Mouse (Mus musculus): ENCODE measurements around the gene Pno1.
"Not testable (repeated sequence)": the region's sequence is repeated elsewhere in the genome, so short reads cannot be mapped to it uniquely, and the experiment has no call there.

Pno1 gene

DNA sequence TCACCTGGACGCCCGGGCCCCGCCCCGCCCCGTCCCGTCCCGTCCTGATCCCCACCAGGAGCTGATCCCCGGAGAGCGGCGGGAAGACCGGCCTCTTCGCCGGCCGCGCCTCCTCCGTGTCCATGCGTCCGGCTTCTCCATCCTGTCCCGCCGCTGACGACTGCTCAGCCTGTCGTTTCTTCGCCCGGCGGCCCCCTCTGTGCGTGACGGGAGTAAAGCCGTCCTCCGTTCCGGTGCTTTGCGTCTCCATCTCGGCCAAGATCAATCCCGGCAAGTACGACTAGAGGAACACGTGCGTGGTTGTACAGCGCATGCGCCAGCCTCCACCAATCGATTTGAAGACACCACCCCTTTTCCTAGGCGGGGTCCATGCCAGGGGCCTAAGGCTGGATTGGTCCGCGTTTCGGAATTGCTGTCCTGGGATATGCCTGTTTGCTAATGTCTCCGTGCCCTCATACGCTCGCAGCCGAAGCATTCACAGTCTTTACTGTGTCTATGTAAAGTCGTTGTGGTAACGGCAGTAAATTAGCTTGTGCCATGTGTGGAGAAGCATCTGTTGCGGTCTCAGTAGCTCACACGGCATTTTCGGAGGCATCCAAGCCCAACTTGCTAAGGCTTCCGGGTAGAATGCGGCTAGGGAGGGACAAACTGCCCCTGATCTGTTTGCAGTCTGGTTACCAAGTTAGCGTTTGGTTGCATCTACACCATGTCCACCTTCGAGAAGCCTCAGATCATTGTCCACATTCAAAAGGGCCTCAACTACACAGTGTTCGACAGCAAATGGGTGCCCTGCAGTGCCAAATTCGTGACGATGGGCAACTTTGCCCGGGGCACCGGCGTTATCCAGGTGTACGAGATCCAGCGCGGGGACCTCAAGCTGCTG is at the start of gene Pno1:
Pno1 (minus strand) TSS at position 311 of the 883 bp plus-strand sequence.
- DNase-seq (ENCODE audit: low spot score) = peak; percentile 98

DNA sequence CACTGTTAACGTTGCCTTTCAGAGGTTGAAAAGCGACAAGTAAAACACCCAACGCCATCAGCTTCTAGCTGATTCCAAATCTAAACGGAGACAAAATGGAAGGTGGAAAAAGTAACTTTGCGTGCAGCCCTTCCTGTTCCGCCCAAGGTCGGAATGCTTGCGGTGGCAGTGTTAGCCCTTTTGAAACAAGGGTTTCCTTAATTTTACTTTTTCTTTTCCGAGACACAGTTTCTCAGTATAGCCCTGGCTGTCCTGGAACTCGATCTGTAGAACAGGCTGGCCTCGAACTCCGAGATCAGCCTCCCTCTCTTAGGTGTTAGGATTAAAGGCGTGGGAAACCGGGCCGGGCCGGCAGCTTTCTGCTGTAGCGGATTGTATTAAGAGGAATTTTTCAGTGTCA is 46.5 kb upstream of the Pno1 start:
- DNase-seq (ENCODE audit: low spot score) = peak; percentile 56

DNA sequence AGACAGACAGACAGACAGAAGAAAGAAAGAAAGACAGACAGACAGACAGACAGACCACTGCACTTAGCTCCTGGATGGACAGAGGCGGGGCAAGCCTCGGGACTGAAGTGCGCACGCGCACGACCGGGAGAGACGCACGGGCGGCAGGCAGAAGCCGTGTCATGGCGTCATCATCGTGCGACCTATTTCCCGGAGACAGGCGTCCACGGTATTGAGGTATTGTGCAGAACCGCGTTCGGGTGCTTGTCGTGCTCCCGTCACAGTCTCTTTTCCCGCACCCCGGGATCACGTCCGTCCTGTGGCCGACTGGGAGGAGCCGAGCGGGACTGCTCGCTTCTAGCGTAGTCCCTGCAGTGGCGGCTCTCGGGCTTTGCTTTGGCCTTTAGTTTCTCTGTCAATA is 46.1 kb upstream of the Pno1 start, which contains the start of gene C1d:
C1d (plus strand) TSS at position 137 of the 400 bp plus-strand sequence.
- DNase-seq (ENCODE audit: low spot score) = peak; percentile 96

DNA sequence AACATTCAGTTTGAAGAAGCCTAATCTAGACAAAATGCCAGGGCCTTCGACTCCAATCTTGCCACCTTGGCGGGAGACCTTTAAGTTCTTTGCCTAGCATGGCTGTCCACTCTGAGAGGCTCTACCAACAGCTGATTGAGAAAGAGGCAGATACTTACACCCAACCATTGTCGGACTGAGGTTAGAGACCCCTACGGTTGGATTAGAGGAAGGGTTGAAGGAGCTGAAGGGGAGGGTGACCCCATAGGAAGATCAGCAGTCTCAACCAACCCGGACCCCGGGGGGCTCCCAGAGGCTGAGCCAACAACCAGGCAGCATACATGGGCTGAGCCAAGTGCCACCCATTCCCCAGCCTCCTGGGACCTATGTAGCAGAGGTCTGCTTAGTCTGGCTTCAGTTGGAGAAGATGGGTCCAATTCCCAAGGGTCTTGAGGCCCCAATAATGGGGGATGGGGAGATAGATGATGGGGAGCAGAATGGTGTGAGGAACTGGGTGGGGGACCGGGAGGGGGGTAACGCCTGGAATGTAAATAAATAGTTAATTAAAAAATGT is 45.5 kb upstream of the Pno1 start:
- no peak for DNase-seq (ENCODE audit: low spot score)

DNA sequence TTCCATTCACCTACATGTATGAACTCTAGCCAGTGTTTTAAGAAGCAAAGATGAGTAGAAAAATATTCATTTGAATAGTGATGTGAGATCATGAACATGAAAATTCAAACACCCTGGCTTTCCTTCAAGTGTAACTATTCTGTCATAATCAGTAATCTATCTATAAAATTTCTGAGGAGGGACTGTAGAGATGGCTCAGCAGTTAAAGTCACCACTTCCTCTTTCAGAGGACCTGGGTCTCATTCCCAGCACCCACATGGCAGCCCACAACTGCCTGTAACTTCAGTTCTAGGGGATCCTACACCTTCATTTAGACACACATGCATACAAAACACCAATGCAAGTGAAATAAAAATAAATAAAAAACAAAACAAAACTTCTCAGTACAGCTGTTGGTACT is 37.3 kb upstream of the Pno1 start:
- DNase-seq (ENCODE audit: low spot score) = no peak

DNA sequence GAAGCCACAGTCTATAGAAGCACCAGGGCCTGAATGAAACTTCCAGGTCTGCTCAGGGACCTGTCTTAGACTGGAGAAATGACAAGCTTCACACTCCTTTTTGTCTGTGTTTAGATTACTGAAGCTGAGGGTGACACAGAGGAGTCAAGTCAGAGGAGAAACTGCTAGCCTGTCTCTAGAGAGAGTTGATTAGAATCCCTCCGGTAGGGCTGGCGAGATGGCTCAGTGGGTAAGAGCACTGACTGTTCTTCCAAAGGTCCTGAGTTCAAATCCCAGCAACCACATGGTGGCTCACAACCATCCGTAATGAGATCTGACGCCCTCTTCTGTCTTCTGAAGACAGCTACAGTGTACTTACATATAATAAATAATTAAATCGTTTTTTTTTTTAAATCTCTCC is 27.2 kb upstream of the Pno1 start:
- not testable (repeated sequence) for DNase-seq (ENCODE audit: low spot score)

DNA sequence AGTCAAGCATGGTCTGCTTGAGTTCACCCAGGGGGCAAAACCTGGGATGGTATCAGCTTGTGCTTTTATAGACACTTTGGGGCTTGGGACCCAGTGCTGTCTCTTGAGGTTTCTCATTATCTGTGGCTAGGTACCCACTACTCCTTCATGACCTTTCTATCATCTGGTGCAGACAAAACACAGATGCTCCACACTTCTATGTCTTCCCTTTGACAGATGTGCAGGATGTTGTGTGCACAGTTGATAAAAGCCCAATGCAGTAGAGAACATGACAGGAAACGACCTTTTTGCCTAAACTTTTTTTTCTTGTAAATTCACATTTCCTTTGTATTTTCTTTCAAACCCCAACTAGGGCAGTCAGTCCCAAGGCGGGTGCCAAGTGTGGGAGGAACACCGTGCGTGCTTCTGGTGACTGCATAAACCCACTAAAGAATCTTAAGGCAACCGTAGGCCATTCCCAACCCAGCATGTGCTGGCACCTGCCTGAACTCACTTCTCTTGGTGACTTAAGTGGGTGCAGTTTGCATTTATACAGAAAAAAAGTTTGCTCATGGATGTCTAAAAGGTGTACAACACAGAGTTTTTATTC is 25.2 kb upstream of the Pno1 start:
- DNase-seq (ENCODE audit: low spot score) = no peak

DNA sequence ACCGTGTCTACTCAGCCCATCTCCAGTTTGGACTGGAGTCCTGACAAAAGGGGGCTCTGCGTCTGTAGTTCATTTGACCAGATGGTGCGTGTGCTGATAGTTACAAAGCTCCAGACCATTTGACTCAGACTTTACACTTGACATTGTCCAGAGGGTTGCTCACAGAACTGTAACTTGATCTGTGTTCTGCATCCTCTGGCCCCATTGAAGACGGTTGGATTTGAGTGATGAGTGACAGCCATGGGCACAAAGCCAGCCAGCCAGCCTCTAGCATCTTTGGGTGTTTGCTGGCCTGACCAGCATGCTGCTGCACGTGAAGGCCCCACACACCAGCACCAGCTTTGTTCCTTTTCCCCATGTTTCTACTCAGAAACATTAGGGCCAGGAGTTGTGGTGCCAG is 21.4 kb upstream of the Pno1 start:
- DNase-seq (ENCODE audit: low spot score) = no peak

DNA sequence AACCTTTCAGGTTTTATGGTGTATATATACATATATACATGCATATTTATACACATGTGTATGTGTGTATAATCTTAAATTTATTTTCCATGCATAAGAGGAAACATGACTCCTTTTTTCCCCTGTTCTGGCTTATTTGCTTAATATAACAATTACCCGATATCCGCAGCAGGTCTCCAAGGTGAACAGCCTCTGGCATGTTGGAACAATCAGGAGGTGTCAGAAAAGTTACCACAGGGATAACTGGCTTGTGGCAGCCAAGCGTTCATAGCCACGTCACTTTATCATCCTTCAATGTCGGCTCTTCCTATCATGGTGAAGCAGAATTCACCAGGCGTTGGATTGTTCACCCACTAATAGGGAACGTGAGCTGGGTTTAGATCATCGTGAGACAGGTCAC is 9.8 kb upstream of the Pno1 start:
- DNase-seq (ENCODE audit: low spot score) = no peak

DNA sequence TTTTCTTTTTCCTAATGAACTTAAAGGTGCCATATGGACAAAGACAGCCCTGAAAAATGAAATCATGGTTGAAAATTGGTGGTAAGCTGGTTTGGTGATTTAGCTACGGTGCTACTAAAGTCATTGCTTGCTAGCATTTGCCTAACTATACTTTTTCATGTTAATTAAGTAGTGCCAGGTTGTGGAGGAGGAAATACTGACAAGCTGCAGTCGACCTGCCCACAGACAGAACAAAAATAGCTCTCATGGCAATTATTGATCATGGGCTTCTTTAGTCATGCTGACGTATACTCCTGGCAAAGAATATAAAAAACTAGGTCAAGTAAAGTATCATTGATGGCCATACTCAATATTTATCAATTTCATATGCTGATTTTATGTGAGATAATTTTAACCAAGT is 4.1 kb upstream of the Pno1 start:
- DNase-seq (ENCODE audit: low spot score) = no peak

DNA sequence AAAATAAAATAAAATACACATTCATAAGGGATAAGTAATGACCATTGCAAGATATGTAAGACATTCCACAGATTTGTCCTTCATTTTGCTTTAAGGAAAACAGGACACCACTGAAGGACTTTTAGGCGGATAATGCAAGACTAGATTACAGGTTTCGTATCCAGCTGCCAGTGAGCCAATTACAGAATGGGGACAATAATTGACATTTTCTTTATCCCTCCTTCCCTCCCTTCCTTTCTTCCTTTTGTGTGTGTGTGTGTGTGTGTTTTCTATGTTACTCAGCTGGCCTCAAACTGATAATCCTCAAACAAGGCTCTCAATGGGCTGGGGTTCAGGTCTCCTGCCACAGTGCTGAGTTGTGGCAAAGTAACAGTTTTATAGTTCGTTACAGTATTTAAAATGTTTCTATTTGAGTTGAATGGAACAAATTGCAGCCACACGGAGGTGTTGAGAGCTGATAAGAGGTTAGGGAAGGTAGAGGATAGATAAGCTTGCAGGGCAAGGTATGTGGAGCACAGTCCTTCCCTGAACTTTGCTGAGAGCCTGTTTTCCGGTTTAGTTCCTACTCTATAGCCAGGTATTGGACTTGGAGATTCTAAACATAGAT is 1.6 kb upstream of the Pno1 start:
- no peak for DNase-seq (ENCODE audit: low spot score)

DNA sequence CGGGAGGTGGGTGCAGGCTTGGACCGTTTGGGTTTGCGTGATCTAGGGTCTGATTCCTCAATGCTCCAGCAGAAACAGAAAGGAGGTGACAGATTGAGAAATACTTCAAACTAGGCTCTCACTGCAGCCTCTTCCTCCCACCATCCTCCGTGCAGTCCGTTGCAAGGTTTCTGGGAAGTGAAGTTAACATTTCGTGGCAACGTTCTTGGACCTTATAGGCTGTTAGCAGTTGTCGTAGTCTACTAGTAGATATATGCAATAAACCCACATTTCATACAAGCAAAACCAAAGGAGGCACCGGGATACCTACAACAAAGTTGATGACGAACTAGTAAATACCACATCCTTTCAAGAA is 750 bp upstream of the Pno1 start:
- DNase-seq (ENCODE audit: low spot score) = no peak

DNA sequence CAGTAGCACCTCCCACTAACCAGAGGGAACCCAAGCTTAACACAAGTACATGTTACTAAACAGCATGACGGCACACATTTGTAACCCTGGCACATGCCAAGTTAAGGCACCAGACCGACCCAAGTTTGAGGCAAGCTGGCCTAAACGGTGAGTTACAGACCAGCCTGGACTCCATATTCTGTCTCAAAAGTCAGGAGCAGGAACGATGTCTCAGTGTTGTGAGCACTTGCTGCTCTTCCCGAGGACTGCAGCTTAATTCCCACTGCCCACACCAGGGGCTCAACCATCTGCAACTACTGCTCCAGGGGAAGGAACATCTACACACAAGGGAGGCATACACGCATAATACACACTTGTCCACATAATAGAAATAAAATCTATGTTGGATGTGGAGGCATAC is 8.9 kb downstream of the Pno1 start:
- DNase-seq (ENCODE audit: low spot score) = no peak

DNA sequence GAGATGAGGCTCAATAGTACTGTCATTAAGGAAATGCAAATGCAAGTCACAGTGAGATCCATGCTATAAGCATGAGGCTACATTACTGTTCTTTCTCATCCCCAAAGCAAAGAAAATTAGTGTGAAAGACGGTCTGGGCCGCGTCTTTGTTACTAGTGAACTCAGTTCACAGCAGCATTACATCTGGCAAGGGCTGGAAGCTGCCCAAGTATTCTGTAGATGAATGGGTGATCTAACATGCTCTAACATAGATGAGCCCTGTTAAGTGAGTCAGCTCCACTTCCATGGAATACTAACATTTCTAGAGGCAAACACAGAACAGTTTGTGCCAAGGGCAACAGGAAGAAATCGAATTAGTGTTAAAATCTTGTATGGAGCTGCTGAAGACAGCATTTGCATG is 10.4 kb downstream of the Pno1 start:
- no peak for DNase-seq (ENCODE audit: low spot score)

DNA sequence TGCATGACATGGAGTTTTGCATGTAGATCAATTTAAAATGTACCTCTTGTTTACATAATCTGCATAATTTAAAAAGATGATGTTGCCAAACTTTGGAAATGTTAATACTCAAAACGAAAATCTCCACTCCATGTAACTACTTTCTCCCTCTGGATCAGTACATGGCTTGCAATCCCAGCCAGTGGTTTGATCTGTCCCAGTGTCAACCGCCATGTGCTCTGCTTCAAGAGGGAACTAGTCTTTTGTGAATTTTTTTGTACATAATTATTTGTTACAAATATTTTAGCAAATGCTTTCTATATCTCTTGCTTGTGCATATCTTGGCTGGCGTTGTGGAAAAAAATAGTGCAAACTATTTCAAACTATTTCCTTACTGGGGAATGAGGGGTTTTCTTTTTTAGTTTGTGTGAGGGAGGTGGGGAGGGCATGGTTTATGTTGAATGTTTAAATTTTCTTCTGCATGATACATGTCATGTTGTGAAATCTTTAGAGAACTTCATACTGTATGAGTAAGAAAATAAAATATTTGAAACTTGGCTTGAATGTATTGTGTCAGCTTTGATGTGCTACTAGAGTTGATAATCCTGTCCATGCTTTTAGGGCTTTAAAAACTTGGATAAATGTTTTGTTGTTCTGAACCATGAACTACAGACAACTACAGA is 11.4 kb downstream of the Pno1 start:
- no peak for DNase-seq (ENCODE audit: low spot score)

DNA sequence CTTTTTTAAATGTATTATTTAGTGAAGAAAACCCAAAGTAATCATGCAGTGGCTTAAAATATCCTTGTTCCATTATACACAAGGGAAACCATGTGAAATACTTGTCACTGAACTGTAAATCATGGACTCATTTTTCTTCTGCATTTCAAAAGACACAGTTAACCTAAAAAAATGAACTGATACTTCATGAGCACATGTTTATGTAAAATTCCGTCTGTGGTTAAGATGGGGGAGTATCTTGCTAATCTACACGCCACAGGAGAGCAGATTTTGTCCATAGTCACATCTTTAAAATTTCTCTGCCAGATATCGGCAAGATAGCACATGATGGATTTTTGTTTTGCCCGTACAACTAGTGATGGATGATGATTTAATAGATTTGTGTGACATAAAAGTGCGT is 12.2 kb downstream of the Pno1 start:
- DNase-seq (ENCODE audit: low spot score) = no peak

DNA sequence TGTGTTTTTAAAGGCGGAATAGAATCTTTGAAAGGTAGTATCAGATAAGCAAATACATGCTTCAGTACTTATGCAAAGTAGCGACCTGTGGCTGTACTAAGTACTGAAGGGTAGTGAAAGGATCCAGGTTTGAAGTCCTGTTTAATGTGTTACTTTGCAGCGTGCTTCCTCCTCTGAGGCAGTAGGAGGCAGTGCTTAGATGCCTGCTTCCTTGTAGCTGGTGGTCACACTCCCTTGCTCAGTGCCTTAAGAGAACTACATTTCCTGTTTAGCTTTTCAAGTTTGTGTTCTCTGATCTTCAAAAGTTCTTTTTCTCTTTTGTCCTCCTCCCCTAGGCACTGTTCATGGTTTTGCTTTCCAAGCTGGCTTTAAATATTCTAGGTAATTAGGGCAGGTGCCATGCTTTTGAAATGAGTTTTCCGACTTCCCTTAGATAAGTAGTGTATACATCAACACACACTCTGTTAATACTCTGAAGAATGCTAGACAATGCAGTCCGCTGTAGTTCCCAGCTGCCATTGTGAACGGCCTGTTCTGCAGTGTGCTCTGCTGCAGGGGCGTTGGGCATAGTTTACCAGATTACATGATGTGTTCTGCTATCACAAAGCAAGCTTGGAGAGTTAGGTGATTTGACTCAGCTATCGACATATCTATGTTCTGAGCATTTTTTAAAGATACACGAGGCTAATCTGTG is 19.1 kb downstream of the Pno1 start:
- DNase-seq (ENCODE audit: low spot score) = no peak

DNA sequence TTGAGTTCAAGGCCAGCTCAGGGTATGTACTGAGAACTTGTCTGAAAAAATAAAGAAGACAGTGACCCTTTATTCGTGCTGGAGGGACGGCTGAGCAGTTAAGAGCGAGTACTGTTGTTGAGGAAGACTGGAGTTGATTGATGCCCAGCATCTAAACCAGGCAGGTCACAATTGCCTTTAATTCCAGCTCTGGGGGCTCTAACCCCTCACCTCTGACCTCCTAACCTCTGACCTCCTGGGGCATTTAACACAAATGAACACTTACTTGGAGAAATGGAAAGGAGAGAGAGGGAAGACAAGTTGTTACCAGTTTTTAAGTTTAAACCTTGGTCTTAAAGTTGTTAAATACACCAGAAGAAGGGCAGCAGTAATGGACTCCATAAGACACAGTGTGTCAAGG is 22.6 kb downstream of the Pno1 start:
- no peak for DNase-seq (ENCODE audit: low spot score)

DNA sequence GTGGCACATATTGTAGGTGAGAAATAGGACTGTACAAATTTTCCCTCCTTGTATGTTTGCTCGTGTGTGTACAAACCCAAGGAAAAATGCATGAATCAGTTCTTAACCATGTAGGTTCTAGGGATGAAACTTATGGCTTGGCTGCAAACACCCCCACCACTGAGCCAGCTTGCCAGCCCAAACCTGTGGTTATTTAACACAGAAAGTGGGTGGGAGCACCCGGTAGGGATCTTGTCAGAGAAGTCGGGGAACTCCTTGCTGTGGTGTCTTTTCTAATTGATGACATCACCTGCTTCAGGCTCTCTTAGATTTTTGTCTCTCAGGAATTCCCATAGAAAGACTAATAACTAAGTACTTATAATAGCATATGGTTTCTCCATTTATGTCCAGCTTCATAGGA is 23.7 kb downstream of the Pno1 start:
- DNase-seq (ENCODE audit: low spot score) = no peak

DNA sequence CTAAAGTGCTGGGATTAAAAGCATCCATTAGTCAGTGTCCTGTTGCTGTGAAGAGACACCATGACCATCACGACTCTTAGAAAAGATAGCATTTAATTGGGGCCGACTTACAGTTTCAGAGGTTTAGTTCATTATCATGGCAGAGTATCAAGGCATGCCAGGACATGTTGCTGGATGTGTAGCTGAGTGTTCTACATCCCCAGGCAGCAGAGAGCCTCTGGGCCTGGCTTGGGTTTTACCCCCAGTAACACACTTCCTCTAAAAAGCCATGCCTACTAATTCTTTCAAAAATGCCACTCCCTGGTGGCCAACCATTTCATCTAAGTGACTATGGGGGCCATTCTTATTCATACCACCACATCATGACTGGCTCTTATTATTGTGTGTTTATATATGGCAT is 28.2 kb downstream of the Pno1 start:
- DNase-seq (ENCODE audit: low spot score) = no peak

DNA sequence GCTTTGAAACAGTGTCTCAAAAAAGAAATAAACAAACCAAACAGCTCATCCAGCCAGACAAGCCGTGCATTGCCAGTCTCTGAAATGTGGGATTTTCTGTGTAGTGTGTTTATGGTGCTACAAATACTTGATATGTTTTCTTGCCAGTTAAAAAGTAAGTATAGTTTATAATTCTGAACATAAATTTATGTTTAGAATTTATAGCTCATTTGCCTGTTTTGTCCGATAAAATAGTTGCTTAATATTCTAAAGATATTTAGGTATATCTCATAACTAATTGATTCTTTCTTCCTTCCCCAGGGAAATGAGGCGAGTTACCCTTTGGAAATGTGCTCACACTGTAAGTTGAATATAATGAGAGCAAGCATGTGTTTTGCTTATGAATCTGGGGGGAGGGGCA is 29.6 kb downstream of the Pno1 start, which contains the start of gene Wdr92:
Wdr92 (plus strand) TSS at position 301 of the 400 bp plus-strand sequence.
- DNase-seq (ENCODE audit: low spot score) = no peak

DNA sequence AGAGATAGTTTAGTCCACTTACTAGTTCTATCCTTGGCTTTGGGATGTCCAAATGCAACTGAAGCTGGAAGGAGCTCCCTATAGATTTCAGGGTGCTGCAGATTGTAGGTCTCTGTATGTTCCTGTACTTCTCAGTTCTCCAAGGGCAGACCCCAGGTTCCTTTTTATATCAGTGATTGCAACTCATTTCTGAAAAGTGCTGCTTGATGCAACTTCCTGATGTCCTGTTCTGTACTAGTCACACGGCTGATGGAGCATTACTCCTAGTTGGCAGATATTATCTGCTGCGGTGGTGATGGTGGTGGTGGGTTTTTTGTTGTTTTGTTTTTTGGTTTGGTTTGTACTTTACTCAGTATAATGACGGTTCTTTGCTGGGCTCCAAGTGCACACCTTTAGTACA is 30.6 kb downstream of the Pno1 start:
- no peak for DNase-seq (ENCODE audit: low spot score)

Measured in retina, embryonic 14.5 days (tissue).